Mouse (Mus musculus): ENCODE results near the gene Usb1. TPM values are rescaled to one million over a fixed set of nuclear protein-coding genes. Genes with fewer than 3 reads are reported as not detected.

The Usb1 gene
- 10 to 100 TPM; 30.7 to 36.1 TPM for total RNA-seq (2023)

GRCm38 (mm10) chr8:95331720-95332436, at the start of gene Usb1, which contains the start of gene Zfp319:
Usb1 (plus strand) TSS chr8:95332284.
Zfp319 (minus strand) TSS chr8:95331950.

GRCm38 (mm10) chr8:95306431-95306830, 25.7 kb upstream of the Usb1 start, which contains the start of gene Cngb1:
Cngb1 (minus strand) TSS chr8:95306585.

GRCm38 (mm10) chr8:95310342-95310970, 21.6 kb upstream of the Usb1 start, which contains the start of gene Tepp:
Tepp (plus strand) TSS chr8:95310566.

GRCm38 (mm10) chr8:95352151-95352870, 20.2 kb downstream of the Usb1 start, which contains the start of gene Mmp15:
Mmp15 (plus strand) TSS chr8:95352268.

Other genes starting within 250 kb of the Usb1 start
- 10 to 100 TPM; 22.2 to 23.4 TPM for gene Kifc3, start 129.5 kb upstream of the Usb1 start, total RNA-seq (2023)
- under 1 TPM; 0.42 to 0.48 TPM for gene Cngb1, start 25.7 kb upstream of the Usb1 start, total RNA-seq (2023)
- gene Tepp, start 21.7 kb upstream of the Usb1 start, total RNA-seq (2023) = not detected
- 10 to 100 TPM; 10.8 to 12.3 TPM for gene Zfp319, start 334 bp upstream of the Usb1 start, total RNA-seq (2023)
- under 1 TPM in 1 of 2 experiments, not detected in 1; 0.13 TPM for gene Mmp15, start 20.0 kb downstream of the Usb1 start, total RNA-seq (2023)
- gene Cfap20, start 102.6 kb downstream of the Usb1 start, total RNA-seq (2023) = 10 to 100 TPM; 30.1 to 33.3 TPM
- 10 to 100 TPM; 42.3 to 43.5 TPM for gene Csnk2a2, start 157.8 kb downstream of the Usb1 start, total RNA-seq (2023)
- gene Ccdc113, start 201.8 kb downstream of the Usb1 start, total RNA-seq (2023) = not detected
- gene Prss54, start 244.1 kb downstream of the Usb1 start, total RNA-seq (2023) = not detected